Mouse (Mus musculus): Measurements from ENCODE around the gene Zfp536. TPM values are rescaled to one million over a fixed set of nuclear protein-coding genes. Genes with fewer than 3 reads are reported as not detected.

Gene Zfp536
- total and polyA plus RNA-seq, 2 experiments from 2014 or later, result 3.3 to 16.4 TPM

DNA sequence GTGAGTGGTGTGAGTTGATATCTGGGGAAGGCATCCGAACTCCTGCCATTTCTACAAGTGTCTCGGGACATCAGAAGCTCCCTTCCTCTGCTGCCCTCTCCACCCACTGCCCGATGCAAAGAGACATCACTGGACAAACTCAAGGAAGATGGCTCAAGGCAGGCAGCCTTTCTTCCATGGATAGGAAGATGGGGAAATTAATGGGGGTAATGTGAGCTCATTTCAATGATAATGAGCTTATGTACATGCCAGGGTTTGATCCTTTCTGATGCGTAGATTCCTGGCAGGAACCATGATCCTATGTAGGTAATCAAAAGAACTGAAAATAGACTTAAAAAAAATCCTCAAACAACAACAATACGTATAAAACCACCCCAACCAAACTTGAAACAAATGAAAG is 296.1 kb downstream of the Zfp536 start:
- TF ChIP-seq CTCF (IDR thresholded peaks at IDR 0.05; ENCODE audit: low read depth), result no peak
- TF ChIP-seq EP300 (IDR thresholded peaks at IDR 0.05; ENCODE audit: low read depth), result no peak
- 86% methylated on average over 5 of the region's 5 CpGs for WGBS

GRCm38 (mm10) chr7:37475485-37475884 is 298.0 kb downstream of the Zfp536 start:
- no peak for TF ChIP-seq EP300 (IDR thresholded peaks at IDR 0.05; ENCODE audit: low read depth)
- TF ChIP-seq CTCF (IDR thresholded peaks at IDR 0.05; ENCODE audit: low read depth), result no peak
- no peak for DNase-seq (ENCODE audit: low spot score)
- Histone ChIP-seq H3K36me3 (replicated peaks; ENCODE audit: control insufficient read depth, insufficient read depth, low read length) (no peaks in the 10 kb centered on the region), H3K9ac (replicated peaks; ENCODE audit: low read depth, low read length) (no peak overlapping the region), H3K27me3 (ENCODE audit: control insufficient read depth, insufficient read depth, low read length) (no peaks in the 10 kb centered on the region), H3K4me2 (ENCODE audit: low read depth, low read length) (no peak overlapping the region), H3K27ac (ENCODE audit: low read depth) (no peak overlapping the region), H3K4me1 (ENCODE audit: control insufficient read depth, insufficient read depth) (no peaks in the 10 kb centered on the region), H3K9me3 (replicated peaks; ENCODE audit: control insufficient read depth, low read length) (no peaks in the 10 kb centered on the region), H3K4me3 (ENCODE audit: low read depth, low read length) (no peak overlapping the region)
- no peak for ATAC-seq (ENCODE audit: insufficient read depth, low read depth)
- 62% methylated on average over 2 of the region's 2 CpGs for WGBS

More for the DNA sequence above, 296.1 kb downstream of the Zfp536 start:
- no peak for DNase-seq (ENCODE audit: low spot score)
- Histone ChIP-seq H3K27ac (ENCODE audit: low read depth) (no peak overlapping the region), H3K9ac (replicated peaks; ENCODE audit: low read depth, low read length) (no peak overlapping the region), H3K9me3 (replicated peaks; ENCODE audit: control insufficient read depth, low read length) (no peaks in the 10 kb centered on the region), H3K36me3 (replicated peaks; ENCODE audit: control insufficient read depth, insufficient read depth, low read length) (no peaks in the 10 kb centered on the region), H3K4me2 (ENCODE audit: low read depth, low read length) (no peak overlapping the region), H3K4me1 (ENCODE audit: control insufficient read depth, insufficient read depth) (no peaks in the 10 kb centered on the region), H3K27me3 (ENCODE audit: control insufficient read depth, insufficient read depth, low read length) (no peaks in the 10 kb centered on the region), H3K4me3 (ENCODE audit: low read depth, low read length) (no peak overlapping the region)
- ATAC-seq (ENCODE audit: insufficient read depth, low read depth), result no peak

- H3K27ac ChIP-seq (ENCODE audit: low read depth), result no peak overlapping the region
- no peaks in the 10 kb centered on the region for H3K36me3 ChIP-seq (replicated peaks; ENCODE audit: control insufficient read depth, insufficient read depth, low read length)
- H3K4me1 ChIP-seq (ENCODE audit: control insufficient read depth, insufficient read depth), result no peaks in the 10 kb centered on the region
- H3K4me3 ChIP-seq (ENCODE audit: low read depth, low read length), result no peak overlapping the region
- H3K9me3 ChIP-seq (replicated peaks; ENCODE audit: control insufficient read depth, low read length), result no peaks in the 10 kb centered on the region
- DNase-seq (ENCODE audit: low spot score), result no peak
- ATAC-seq (ENCODE audit: insufficient read depth, low read depth), result no peak; the same call in 1 of the 2 replicates
- TF ChIP-seq CTCF (IDR thresholded peaks at IDR 0.05; ENCODE audit: low read depth), result no peak
- TF ChIP-seq EP300 (IDR thresholded peaks at IDR 0.05; ENCODE audit: low read depth), result no peak
- 40% methylated on average over 8 of the region's 8 CpGs for WGBS
- H3K9ac ChIP-seq (replicated peaks; ENCODE audit: low read depth, low read length), result no peak overlapping the region
- H3K27me3 ChIP-seq (ENCODE audit: control insufficient read depth, insufficient read depth, low read length), result no peaks in the 10 kb centered on the region
- H3K4me2 ChIP-seq (ENCODE audit: low read depth, low read length), result no peak overlapping the region
Measured at GRCm38 (mm10) chr7:37474284-37474683, 299.2 kb downstream of the Zfp536 start.

GRCm38 (mm10) chr7:37473311-37474084 is 299.9 kb downstream of the Zfp536 start:
- H3K4me1 ChIP-seq (ENCODE audit: control insufficient read depth, insufficient read depth), result no peaks in the 10 kb centered on the region
- H3K27ac ChIP-seq (ENCODE audit: low read depth), result no peak overlapping the region
- no peak for TF ChIP-seq CTCF (IDR thresholded peaks at IDR 0.05; ENCODE audit: low read depth)
- no peak for TF ChIP-seq EP300 (IDR thresholded peaks at IDR 0.05; ENCODE audit: low read depth)
- no peaks in the 10 kb centered on the region for H3K27me3 ChIP-seq (ENCODE audit: control insufficient read depth, insufficient read depth, low read length)
- H3K36me3 ChIP-seq (replicated peaks; ENCODE audit: control insufficient read depth, insufficient read depth, low read length), result no peaks in the 10 kb centered on the region
- no peak overlapping the region for H3K4me2 ChIP-seq (ENCODE audit: low read depth, low read length)
- no peak overlapping the region for H3K9ac ChIP-seq (replicated peaks; ENCODE audit: low read depth, low read length)
- no peak for DNase-seq (ENCODE audit: low spot score)
- ATAC-seq (ENCODE audit: insufficient read depth, low read depth), result no peak
- no peak overlapping the region for H3K4me3 ChIP-seq (ENCODE audit: low read depth, low read length)
- 61% methylated on average over 24 of the region's 24 CpGs for WGBS
- no peaks in the 10 kb centered on the region for H3K9me3 ChIP-seq (replicated peaks; ENCODE audit: control insufficient read depth, low read length)

GRCm38 (mm10) chr7:37471726-37472125 is 301.7 kb downstream of the Zfp536 start:
- 52% methylated on average over 8 of the region's 8 CpGs for WGBS
- no peak for TF ChIP-seq CTCF (IDR thresholded peaks at IDR 0.05; ENCODE audit: low read depth)
- TF ChIP-seq EP300 (IDR thresholded peaks at IDR 0.05; ENCODE audit: low read depth), result no peak
- H3K27ac ChIP-seq (ENCODE audit: low read depth), result no peak overlapping the region
- no peaks in the 10 kb centered on the region for H3K4me1 ChIP-seq (ENCODE audit: control insufficient read depth, insufficient read depth)
- H3K27me3 ChIP-seq (ENCODE audit: control insufficient read depth, insufficient read depth, low read length), result no peaks in the 10 kb centered on the region
- no peaks in the 10 kb centered on the region for H3K36me3 ChIP-seq (replicated peaks; ENCODE audit: control insufficient read depth, insufficient read depth, low read length)
- H3K4me3 ChIP-seq (ENCODE audit: low read depth, low read length), result no peak overlapping the region
- no peak for DNase-seq (ENCODE audit: low spot score)
- no peak overlapping the region for H3K9ac ChIP-seq (replicated peaks; ENCODE audit: low read depth, low read length)
- ATAC-seq (ENCODE audit: insufficient read depth, low read depth), result no peak
- no peaks in the 10 kb centered on the region for H3K9me3 ChIP-seq (replicated peaks; ENCODE audit: control insufficient read depth, low read length)
- no peak overlapping the region for H3K4me2 ChIP-seq (ENCODE audit: low read depth, low read length)

All from heart, postnatal 0 days (tissue).